Mouse (Mus musculus) frontal cortex, postnatal 25 days (tissue): ENCODE measurements around the gene Grwd1.
"Not testable (repeated sequence)": the region's sequence is repeated elsewhere in the genome, so short reads cannot be mapped to it uniquely, and the experiment has no call there.

ENCODE experiments used
- DNase-seq, 2 experiments: peaks; one replicate each; pipeline ENCODE4 v3.0.0; 2022; ENCODE audit warnings: low spot score in 2 of 2

Grwd1 gene

DNA sequence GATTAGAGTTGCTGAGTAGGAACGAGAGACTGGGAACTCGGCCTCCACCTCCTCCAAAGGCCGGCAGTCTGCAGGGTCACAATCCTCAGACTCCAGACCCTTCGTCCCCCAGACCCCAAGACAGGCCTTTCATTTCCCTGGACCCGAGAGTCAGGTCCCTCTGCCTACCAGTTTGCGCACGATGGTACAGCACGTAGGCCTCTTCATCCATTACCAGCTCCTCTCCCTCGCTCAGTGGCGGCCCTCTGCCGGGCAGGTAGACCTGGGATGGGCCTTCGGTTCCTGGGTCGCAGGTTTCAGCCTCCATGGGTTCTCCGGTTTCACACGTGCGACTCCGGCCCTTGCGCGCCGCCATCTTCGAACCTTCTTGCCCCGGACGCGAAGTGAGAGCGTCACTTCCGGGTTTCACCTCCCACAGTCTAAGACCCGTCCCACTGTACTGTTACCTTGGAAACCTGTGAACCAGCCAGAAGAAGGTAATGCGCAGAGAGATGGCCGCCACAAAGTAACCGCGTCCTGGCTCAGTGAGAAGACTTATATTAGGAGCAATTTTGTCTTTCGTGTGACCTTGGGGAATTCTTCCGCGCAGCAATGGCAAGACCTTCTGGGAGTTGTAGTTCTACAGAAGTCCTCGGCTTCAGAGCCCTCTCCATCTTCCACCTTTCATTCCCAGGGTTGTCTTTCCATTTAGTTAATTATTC is at the start of gene Grwd1:
Gene Grwd1, minus strand, starts transcription at position 518 of the 701 bp plus-strand sequence.
- peak; percentile 69 to 80 for DNase-seq

DNA sequence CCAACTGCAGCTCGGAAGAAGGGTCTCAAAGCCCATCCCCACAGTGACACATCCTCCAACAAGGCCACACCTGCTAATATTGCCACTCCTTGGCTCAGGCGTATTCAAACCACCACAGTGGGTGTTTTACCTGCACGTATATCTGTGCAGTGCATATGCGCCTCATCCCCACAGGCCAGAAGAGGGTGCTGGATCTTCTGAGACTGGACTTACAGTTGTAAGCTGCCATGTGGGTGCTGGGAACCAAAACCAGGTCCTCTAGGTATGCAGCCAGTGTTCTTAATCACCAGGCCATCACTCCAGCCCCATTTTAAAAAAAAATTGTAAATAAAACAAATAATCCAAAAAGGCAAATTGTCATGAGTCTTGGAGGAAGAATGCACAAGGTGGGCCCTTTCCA is 49.8 kb upstream of the Grwd1 start:
- no peak for DNase-seq

DNA sequence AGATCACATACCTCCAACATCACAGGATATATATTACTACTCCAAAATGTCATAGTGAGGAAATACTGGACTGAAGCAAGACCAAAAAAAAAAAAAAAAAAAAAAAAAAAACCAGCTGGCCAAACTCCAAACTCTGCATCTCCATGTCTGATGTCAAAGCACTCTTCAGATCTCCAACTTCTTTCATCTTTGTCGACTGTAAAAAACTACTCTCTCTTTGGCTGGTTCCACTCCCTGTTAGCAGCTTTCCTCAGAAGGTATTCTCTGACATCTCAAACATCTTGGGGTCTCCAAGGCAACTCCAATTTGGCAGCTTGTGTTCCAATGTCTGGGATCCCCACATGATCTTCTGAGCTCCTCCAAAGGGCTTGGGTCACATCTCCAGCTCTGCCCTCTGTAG is 47.5 kb upstream of the Grwd1 start, which contains the start of gene Grin2d:
Gene Grin2d, minus strand, starts transcription at position 101 of the 400 bp plus-strand sequence.
- not testable (repeated sequence) for DNase-seq

DNA sequence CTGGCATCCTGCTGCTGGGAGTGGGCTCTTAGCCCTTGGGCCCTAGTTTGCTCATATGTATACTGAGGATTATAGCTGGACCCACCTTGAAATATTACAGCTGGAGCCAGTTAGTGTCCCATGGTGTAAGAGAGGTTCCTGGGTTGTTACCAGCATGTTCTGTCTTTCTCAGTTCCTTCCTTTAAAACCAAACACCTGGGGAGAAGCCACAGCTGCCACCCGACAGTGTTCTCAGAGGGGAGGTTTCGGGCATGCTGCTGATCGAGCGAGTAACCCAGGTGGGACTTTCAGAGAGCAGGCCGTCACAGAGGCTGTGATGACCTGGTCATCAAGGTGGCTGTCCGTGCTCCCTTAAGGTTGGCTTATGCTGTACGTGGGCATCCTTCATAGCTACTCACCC is 46.2 kb upstream of the Grwd1 start:
- DNase-seq = no peak

DNA sequence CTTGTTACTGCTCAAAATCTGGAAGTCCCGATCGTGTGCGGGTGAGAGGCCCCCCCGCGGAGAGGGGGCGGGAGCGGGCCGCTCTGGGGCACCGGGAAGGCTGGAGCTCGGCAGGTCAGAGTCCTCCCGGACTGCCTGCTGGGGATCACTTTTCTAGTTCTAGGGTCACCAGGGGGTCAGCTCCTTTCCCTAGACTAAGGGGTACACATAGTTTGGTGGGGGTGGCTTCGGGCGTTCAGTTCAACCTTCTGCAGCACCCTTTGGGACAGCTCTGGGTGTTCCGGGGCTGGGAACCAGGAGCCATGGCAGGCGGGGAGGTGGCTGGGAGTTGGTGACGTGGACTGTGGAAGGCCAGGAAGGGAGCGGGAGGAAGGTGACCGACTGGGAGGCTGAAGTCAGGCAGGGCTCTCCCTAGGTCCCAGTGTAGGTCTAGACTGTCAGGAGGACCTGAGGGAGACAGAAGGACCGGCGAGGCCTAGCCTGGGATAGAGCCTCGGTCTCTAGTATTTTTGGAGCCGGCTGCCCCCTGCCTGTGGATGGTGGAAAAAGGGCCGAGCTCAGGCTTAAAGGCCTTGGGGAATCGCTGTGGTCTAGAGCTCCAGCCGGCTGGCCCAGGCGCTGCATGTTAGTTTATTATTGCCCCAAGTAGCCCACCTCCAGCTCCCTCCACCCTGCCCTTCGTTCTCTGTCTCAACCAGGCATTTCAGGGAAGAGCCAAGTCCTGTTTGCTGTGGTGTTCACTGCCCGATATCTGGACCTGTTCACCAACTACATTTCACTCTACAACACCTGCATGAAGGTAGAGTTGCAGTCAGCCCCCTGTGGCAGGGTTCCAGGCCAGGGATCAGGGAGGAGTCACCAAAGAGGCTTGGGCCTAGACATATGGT is 42.6 kb upstream of the Grwd1 start:
- peak; percentile 28 to 39 for DNase-seq

DNA sequence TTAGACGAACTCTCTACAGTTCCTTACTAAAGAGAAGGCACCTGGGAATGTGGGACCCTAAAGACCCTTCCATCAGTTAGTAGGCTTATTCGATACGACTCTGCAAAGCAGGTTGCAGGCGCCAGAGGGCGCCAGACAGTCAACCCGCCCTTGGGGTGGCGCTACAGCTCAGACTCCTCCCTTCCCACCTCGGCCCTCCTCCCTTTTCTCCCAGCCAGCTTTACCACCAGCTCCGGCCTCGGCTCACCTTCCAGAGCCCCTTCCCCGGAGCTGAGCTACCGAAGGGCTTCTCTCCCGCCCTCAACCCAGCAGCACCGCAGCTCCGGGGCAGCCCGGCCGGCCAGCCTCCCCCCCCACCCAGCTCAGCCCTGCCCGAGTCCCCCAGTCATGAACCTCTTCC is 41.9 kb upstream of the Grwd1 start, which contains the start of gene Kdelr1:
Gene Kdelr1, plus strand, starts transcription at position 149 of the 400 bp plus-strand sequence.
- DNase-seq = peak; percentile 80 to 88

DNA sequence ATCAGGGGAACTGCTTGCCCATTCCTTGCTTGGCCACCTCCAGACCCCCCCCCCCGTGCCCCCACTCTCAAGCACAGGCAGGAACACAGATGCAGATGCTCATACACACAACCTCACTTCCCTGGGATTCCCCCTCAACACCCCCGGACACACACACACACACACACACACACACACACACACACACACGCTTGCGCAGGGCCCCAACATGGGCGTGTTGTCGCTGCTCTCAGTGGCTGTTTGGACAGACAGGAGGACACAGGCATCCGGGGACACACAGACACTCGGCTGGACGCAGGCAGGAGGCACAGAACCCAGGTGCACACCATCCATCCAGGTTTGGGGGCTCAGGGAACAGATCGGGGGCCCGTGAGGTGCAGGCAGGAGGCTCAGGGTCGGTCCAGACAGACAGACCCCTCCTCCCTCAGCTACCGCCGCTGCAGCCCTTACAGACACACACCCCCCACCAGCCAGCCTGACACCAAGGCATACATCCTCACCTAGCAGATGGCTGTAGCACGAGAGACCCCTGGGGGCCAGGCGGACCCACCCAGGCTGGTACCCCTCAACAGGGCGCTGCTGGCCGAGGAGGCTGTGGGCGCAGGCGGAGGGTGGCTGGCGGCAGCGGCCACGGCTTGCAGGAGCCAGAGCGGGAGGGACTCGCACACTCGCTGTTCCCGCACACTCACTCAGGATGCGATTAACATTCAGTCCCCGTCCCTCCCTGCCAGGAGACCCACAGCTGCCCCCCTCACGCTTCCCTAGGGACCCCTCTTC is 39.7 kb upstream of the Grwd1 start:
- no peak for DNase-seq

DNA sequence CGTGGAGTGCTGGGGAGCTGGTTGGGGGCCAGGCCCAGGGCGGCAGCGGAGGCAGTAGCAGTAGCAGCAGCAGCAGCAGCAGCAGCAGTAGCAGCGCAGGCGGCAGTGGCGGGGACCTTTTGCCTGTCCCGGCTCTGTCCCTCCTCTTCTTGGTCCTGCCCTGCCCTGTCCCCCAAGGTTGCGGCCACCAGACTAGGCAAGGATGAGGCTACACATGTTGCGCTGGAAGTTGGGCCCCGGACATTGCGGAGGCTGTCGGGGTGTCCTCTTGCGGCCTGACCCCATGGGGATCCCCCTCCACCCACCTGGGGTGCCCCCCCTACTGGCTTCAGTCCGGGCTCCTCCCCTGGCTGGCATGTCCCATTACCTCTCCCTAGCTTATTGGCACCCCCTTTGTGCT is 39.0 kb upstream of the Grwd1 start:
- DNase-seq = no peak

DNA sequence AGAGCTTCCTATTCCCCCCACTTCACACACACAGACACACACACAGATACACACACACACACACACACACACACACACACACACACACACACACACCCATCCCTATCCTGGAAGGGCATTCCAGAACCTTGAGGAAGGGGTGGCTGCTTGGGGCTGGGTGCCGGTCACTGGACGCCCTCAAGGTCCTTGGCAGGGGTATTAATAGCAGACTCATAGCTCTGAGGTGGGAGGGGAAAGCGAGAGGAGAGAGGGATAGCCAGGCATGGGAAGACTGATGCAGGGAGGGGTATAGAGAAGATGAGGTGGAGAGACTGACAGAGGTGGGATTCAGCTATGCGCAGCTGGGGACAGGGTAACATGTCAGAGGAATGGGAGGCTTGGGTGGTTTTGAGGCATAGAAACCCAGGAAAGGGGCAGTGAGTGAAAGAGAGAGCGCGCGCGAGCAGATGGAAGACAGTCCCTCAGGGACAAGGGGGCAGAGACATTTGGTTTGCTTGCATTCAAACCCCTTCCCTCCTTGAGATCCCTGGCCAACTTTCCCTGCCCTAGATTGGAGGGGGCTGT is 38.4 kb upstream of the Grwd1 start:
- no peak for DNase-seq

DNA sequence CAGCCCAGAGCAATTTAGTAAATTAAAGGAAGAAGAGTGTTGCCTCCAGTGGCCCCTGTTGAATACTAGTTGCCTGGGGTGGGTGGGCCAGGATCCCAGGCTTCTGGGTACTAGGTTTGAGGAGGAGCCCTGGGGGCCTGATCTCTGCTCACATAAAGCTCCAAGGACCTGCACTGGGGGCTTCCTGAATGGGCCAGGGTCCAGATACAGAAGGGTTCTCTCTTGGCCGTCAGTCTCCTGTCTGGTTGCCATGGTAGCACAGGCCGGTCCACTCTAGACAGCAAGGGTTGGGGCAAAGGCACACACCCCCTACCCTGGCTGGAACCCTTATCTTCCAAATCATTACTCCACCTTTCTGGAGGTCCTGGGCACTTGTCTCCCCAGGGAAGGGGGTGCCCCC is 37.1 kb upstream of the Grwd1 start:
- DNase-seq = no peak

DNA sequence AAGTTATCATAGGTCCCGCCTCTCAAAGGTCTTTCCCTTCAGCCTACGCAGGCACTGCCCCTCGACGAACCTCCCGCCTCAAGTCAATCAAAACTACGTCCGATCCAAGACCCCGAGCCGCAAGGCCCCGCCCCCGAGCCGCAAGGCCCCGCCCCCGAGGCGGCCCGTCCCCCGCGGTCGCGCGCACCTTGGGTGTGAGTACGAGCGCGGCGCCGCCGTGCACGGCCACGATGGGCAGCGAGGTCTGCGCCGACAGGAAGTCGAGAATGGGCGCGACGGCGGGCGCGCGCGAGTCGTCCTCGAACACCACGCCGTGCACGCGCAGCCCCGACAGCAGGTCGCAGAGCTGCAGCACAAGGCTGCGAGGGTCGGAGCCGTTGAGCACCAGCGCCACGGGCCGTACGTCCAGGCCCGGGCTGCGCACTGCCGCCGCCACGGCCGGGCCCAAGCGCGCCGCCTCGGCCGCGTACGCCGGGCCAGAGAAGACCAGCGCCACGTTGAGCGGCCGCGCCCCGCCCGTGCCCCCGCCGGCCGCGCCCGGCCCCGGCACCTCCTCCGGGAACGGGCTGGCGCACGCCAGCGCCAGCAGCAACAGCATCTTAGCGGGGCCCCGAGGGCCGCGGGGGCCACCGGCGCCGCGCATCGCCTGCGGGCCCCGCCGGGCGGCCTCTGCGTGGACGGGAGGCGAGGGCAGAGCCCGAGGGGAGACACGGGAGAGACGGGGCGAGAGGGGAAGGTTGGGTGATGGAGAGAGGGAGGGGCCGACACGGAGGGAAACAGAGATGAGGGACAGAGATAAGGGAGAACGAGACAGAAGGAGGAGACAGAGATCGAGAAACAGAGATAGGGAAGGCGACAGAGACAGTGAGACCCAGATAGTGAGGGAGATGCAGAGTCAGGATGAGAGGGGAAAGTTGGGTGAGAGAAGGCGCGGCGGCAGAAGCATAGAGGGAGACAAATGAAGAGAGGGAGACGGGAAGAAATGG is 35.5 kb upstream of the Grwd1 start:
- DNase-seq = peak; percentile 57 to 63

DNA sequence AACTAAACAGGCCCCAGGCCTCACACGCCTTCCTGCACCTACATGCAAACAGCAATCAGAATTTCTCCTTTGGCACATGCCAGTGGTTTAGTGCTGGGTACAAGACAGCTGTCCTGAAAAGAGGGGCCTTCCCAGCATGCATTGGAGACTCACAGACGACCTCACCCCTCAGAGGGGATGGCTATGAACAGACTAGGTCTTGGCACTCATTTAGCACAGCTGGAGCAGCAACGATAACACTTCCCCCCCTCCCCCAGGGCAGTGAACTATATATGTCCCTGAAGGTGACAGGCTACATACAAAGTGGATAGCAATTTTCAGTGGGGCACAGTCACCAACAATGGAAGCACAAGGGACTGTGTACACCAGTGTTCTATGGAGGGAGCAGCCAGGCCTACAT is 33.7 kb upstream of the Grwd1 start:
- no peak for DNase-seq

DNA sequence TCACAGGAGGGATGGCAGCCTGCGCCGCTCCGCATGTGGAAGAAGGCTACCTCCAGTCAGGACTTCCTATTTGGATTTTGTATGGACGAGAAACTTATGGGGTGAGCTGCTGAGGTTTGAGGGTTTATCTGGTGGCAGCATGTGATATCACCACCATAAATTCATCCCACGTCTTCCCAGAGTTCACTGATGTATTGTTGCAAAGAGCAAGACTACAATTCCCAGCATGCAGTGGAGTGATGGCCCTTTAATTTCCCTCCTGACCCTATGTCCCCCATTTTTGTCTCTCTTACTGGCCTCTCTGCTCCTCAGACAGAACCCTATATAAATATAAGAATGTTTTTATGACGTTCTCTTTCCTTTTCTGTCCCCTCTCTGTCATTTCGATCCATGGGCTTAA is 32.1 kb upstream of the Grwd1 start:
- DNase-seq = no peak

DNA sequence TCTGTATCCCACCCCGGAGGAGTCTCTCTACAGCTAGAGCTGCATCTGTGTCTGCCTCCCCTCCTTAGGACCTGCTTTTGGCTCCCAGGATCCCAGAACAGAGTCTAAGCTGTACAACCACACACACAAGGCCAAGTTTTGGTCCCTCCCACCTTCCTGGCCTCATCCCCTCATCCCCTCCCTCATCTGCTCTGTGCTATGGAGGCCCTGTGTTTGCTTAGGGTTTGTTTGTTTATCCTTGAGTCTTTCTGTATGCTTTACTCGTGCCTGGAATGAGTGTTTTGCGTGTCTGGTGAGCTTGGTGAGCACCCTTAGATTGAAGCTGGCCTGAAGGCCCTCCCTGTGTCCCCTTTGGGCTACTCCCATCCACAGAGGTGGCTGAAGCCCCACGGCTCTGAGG is 28.3 kb upstream of the Grwd1 start:
- DNase-seq = no peak

DNA sequence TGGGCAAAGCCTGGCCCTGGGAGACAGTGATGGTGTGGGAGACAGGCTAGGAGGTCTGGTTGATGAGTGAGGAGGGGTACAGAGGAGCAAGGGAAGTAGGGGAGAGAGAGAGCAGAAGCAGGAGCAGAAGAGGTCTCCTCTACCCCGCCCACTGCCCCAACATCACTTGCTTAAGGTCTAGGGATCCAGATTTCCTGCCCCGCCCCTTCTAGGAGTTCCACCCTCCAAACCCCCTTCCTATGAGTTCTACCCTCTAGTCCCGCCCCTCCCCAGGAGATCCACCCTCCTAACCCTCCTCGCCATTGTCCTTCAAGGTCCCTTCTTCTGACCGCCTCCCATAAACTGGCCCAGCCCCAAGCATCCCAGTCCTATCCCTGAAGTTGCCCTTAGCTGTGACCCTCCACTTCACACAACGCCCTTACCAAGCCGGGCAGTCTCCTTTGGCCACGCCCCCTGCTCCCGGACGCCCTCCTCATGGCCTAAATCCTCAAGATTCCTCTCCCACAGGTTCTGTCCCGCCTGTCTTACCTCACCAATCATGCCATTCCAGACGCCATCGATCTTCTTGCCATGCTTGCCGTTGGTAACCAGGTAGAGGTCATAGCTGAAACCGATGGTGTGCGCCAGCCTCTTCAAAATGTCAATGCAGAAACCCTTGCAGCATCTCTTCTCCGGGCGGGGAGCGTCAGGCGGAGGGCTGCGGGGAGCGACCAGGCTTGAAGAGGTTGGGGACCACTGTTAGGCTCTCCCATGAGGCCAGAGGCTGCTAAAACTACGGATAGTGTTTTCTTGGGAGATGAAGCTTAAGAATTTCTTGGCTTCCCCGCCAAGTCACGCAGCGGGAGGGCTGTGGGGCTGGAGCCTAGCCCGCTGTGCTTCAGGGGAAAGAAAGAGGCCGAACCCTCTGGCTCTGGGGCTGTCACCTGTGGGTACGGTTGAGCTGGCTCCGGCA is 26.5 kb upstream of the Grwd1 start:
- DNase-seq = no peak

DNA sequence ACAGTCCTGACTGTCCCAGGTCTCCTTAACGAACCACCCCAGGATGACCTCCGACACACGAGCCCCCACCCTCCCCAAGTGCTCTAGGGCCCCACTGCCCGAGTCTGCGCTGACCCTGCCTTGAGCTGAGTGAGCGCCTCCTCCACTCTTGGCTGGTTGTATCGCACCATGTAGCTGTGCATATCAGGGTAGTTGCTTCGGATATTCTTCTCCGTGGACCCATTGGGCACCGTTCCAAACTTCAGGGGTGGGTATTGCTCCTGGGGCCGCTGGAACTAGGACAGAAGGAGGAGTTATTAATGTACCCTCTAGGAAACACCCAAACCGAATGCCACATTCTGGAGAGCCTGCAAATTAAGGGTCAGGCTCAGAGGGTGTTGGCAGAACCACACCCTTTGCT is 22.3 kb upstream of the Grwd1 start:
- DNase-seq = no peak

DNA sequence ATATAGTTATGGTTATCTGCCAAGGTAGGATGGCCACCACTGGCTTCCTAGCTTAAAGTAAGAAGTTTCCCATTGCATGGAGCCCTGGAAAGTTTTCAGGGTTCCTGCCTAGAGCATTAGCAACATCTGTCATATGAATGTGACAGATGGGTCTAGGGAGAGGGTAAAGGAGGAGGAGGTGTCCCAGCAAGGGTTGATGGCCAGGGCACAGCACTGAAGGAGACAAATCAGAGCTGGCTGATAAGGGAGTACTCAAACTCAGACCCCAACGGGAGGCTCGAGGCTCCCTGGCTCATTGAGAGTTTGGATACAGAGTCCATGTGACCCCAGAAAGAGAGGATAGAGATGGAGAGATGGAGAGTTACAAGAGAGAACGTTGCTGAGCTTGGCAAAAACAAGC is 19.9 kb upstream of the Grwd1 start:
- DNase-seq = no peak

DNA sequence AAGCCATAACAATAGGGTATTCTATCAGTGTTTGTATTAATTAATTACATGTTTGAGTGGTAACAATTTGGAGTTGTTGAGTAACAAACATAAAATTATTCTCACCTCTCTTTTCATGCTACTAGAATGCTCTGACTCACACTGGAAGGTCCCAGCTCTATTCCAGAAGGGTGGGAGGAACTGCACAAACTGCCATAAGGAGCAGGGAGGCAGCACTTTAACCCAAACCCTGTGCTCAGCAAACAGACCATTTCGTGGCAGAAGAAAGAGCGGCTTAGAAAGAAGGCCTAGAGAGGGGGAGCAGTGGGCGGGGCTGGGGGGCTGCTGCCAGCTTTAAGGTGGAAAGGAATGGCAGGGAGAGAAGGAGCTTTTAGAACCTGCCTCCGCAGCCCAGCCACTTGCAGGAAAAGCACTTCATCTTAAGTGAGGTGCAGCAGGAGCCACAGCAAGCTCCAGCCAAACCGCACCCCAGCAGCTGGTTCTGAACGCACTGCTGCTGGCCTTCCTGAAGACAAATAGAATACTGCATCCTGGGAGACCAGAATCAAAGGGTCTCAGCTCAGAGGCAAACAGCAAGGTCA is 17.8 kb upstream of the Grwd1 start:
- DNase-seq = no peak
